Mouse (Mus musculus) NIH3T3 (cell line): ENCODE measurements around the gene Gucy2g.
"Not testable (repeated sequence)": the region's sequence is repeated elsewhere in the genome, so short reads cannot be mapped to it uniquely, and the experiment has no call there.

Source experiments
- DNase-seq: peaks from one replicate; pipeline ENCODE4 v3.0.0-alpha.2; 2012; ENCODE audit warnings: low read depth

Gene Gucy2g

GRCm38 (mm10) chr19:55207205-55207604, 33.8 kb downstream of the Gucy2g start:
- DNase-seq, result no peak

- peak; percentile 86 for DNase-seq
These were observed 34.4 kb downstream of the Gucy2g start for GRCm38 (mm10) chr19:55206482-55207138.

- DNase-seq, result peak; percentile 83
These were observed 42.7 kb downstream of the Gucy2g start for GRCm38 (mm10) chr19:55198303-55198702.

DNA sequence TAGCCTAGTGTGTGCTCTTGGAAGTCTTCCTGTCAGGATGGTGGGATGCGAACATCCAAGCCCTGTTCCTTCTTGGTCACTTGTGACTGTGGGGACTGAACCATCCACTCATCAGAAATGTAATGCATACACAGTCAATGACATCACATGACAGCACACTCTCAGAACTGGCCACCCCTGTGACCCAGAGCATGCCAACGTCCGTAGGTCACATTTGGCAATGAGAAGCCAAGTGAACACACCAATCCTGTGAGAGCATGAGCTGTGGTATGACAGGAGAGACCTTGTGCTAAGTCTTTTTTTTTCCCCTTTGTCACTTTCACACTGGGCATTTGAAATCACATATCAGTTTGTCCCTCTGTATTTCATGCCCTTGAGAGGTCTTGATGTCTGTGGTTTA, 45.5 kb downstream of the Gucy2g start:
- no peak for DNase-seq

- DNase-seq, result no peak
These were observed 46.4 kb downstream of the Gucy2g start for GRCm38 (mm10) chr19:55194520-55195170.

DNA sequence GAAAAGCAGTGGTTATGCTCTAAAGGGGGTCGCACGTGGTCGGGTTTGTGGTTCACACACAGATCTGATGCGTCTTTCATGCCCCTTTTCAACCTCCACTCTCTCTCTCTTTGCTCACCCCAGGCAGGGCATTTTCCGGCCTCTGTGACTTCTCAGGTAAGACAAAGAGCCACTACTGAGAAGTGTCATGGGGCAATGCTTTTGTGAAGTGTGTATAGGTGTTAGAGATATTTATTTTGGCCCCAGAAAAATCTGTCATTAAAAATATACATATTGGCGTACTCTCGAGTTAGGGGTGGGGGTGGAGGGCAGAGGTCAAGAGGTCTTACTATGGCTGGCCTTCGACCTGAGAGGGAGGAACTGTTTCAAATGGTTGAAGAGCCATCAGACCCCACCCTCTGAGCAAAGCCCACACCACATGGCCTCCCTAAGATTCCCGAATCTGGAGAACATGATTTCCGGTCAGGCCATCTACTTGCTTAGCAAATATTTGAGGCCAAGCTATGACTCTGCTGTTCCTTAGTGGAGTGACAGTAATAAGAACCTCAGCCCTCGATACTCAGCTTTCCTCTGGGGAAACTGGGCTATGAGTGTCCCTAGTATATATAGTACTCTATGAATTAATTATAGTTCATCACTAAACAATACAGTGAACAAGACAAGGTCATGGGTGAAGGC, 47.2 kb downstream of the Gucy2g start:
- no peak for DNase-seq

DNA sequence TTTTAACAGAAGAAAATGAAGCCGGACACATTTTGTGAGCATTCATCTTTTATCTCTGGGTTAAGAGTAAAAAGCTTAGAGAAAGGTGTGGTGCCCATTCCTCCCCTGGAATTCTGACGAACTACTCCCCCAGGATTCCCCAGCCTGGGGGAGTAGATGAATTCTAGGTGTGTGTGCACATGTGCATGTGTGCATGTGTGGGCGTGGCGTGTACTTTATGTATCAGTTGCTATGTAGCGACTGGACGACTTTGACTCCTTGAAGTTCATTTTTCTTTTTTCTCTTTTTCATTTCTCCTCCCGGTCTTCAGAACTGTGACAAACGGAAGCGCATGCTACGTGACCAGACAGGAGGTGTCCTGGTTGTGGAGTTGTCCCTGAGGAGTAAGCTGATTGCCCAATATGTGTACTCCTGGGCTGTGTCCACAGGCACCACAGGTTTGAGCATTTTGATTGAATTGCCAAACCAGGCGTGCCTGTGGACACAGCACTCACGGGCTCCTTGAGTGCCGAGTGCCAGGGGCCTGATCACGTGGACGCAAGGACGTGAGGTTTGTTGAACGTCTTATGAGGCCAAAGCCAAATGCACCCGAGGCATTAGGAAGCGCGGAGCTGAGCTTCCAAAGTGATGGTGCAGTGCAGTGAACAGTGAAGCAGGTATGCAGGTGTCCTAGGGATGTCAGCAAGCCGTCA, 48.6 kb downstream of the Gucy2g start:
- no peak for DNase-seq

DNA sequence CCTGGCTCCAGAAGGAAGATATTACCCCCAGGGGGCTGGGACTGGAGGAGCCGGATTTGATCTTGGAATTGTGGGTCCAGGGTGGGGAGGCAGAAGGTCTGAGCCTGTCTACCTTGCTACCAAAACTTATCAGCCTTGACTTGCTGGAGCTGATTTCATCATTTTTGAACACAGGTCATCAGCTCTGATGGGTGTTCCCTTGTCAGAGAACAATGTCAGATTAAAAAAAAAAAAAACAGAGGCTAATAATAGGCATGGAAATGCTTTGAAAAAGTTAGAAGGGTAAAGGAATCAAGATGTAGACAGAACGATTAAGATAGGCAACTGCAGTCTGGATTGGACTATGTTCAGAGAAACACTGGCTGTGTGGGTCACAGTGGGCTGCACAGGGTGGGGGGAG, 49.4 kb downstream of the Gucy2g start:
- no peak for DNase-seq

DNA sequence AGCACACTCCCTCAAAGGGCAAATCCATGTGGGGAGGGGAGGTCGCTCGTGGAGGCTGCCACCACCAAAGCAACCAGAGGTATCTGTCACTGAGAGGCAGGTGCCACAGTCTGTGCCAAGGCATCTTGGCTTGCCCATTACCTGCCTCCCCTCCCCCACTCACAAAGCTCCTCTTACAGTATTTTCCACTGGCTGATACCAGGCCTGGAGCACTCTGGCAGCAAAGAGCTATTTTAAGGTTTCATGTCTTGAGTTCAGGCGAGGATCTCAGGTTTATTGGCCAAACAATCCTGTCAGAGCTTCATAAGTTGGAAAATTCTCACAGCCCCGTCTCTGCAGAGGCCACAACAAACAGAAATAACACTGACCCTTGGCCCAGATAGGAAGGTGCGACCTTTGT, 51.0 kb downstream of the Gucy2g start:
- no peak for DNase-seq

DNA sequence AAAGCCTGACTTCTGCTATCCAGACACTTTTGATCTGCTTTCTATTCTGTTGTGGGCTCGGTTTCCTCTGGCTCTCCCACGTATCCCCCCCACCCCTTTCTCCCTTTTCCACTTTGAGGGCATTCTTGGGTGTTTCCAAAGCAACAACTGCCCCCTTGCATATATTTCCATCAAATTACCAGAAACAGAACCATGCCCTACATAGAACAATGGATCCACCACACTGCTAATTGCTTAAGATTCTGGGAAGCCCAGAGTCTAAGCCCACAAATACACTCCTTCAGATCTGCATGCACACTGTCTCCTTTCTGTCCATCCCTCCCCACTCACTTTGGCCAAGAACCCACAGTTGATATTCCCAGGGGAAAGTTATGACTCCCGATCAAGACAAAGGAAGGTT, 55.4 kb downstream of the Gucy2g start:
- no peak for DNase-seq

DNA sequence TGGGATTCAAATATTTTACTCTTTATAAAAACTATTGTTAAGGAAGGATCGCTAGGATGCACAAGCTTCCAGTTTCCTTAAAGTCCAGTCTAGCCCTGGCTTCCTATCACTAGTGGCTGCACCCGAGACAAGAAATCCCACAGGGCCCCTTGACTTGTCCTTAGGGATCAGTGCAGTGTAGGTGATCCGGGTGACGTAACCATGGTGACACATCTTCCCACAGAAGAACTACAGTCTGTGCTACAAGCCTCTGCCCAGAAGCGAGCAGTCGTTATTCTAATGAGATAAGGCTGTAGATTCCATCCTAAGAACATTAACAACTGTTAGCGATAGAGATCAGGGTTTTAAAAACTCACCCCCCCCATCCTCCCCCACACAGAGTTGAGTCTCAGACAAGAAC, 56.0 kb downstream of the Gucy2g start:
- DNase-seq, result no peak

DNA sequence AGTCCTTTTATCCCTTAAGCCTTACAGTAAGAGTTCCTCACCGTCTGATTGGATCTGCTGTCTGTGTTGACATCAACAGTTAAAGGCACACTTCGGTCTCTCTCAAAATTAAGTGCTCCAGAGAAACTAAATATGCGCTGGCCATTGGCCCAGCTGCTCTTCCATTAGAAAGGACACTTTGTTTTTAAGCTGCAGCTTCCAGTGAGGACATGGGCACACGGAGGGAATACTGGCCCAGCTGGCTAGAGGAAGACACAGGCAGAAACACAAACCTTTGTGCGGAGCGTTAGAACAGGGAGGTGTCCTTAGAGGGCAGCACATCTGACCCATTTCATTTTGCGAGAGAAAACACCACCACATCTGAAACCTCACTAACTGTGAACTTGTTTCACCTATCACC, 56.6 kb downstream of the Gucy2g start:
- no peak for DNase-seq

DNA sequence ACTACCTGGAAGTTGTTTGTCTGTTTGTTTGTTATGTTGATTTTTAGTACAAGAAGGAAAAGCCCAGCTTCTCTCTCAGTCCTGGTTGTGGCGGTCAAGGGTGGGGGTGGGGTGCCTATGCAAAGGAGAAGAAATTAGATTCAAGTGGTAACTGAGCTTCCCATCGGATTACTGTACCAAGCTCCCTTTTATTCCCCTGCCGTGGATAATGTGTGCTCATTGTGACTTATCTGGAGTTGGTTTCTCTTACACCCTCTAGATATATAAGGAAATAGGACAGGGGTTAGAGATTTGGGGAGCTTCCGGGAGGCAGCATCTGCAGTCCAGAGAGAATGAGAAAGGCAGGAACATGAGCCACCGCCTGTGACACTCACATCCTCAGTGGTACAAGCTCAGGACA, 60.6 kb downstream of the Gucy2g start, which contains the start of gene Tectb:
Gene Tectb, plus strand, starts transcription at position 301 of the 400 bp plus-strand sequence.
- DNase-seq, result no peak

DNA sequence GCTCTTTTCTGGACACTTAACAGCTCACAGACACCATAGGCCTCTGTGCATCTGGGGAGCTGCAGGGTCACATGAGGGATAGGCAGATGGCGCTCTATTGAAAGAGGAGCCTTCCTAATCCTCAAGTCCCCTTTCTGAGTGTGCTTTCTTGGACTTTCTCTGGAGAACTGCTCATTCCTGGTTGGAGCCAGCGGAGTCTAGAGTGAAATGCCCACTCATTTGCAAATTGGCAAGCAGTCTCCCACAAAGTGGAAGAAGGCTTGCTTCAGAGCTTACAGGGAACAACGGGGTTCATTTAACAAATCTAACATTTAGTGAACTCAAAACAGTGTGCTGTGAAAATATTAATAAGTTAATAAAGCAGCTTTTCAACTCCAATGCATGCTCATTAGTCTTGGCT, 63.9 kb downstream of the Gucy2g start:
- DNase-seq, result no peak

GRCm38 (mm10) chr19:55171585-55171984, 69.5 kb downstream of the Gucy2g start:
- peak; percentile 22 for DNase-seq

DNA sequence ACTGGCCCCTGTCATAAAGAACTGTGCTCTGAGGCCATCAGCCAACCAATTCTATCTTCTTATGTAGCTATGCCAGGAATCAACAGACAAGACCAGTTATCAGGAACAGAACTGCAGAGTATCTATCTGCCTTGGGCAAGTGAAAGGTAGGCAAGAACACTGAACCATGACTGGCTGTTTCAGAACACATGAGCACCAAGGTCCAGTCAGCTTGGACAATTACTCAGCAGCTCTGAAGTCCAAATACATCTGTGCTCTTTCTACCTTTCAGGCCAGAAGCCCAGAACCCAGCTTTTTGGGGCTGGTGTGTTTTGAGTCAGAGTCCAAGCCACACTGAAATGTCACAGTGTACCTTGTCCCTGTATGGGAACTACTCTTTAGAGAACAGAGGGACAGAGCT, 70.6 kb downstream of the Gucy2g start:
- no peak for DNase-seq

- not testable (repeated sequence) for DNase-seq
These were observed 71.8 kb downstream of the Gucy2g start for GRCm38 (mm10) chr19:55169236-55169729.

DNA sequence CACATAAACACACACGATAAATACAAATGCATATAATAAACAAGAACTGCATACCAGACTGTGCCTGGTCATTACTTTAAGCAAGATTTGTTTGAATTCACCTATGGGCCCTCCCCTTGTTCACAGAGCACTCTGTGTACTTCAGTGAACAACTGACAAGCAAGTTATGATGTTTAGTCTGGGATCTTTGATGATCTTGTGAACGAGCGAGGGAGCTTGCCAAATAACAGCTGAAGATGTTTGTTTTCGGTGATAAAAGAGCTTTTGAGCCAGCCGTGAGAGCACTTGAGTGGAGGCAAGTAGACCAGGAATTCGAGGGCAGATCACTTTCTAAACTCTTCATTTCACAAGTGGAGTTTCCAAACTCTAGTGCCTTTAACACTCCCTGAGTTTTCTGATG, 72.7 kb downstream of the Gucy2g start:
- DNase-seq, result no peak

- DNase-seq, result no peak
These were observed 73.3 kb downstream of the Gucy2g start for GRCm38 (mm10) chr19:55167741-55168140.

DNA sequence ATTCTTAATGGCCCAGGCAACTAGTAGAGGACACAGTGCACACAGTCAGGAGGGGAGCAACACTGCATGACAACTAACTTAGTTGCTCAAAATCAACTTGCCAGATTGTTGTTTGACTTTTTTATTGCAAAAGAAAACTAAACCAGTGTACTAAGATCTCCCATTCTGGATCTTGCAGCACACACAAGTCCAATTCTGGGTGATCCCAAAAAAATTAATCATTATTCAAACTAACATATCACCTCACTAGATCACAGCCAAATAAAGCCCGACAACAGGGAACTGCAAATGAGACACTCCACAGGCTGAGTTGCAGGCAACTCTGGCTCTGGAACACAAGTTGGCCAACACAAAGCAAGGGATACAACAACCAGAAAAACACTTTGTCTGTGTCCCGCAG, 74.3 kb downstream of the Gucy2g start:
- no peak for DNase-seq

DNA sequence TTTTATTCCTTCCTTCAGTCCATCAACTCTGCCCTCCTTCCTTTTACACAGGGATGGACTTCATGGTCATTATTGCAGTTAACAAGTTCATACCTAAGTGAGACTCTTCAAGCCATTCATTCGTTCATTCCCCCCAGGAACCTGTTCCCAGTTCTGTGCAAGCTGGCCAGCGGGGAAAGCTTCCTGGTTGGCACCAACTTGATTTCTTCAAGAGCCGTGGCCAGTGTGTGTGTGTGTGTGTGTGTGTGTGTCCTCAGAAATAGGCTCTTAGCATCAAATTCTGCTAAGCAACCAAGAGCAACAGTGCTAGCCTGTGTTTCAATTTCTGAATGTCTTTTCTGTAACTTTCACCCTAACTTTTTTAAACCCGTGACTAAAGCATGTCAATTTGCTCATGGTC, 75.1 kb downstream of the Gucy2g start:
- no peak for DNase-seq

DNA sequence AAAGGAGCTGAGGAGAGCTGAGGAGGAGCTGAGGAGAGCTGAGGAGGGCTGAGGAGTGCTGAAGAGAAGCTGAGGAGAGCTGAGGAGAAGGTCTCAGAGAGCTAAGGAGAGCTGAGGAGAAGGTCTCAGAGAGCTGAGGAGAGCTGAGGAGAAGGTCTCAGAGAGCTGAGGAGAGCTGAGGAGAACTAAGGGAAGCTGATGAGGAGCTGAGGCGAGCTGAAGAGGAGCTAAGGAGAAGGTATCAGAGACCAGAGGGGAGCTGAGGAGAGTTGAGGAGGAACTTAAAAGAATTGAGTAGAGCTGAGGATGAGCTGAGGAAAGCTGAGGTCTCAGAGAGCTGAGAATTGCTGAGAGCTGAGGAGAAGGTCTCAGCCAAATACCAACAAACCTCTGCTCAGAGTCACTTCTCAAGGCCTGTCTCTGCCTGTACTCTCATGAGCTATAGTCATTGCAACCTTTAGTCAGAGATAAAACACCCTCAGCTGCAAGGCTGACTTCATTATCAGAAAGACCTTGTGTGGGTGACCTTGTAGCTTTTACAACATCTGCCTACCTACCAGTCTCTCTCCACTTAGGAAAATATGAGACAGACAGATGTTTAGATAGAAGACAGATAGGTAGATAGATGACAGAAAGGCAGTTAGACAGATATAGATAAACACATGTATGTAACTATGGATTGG, 75.7 kb downstream of the Gucy2g start:
- no peak for DNase-seq
